Mouse (Mus musculus) liver, embryonic 11.5 days (tissue): ENCODE measurements around the gene Erlin1. TPM values are rescaled to one million over a fixed set of nuclear protein-coding genes. Genes with fewer than 3 reads are reported as not detected.

ENCODE experiments used
- ATAC-seq: fragments of 200-750 bp; cut with Nextera tagmentation; replicated peaks from 2 replicates; pipeline ENCODE4 v1.8.0; 2017; ENCODE audit warnings: moderate number of reproducible peaks, mild to moderate bottlenecking, moderate TSS enrichment, moderate library complexity; ENCODE audit not compliant: low FRiP score
- DNase-seq: peaks from one replicate; pipeline ENCODE4 v3.0.0-alpha.2; 2017; ENCODE audit warnings: low spot score
- H3K27ac ChIP-seq: fragments of 300-500 bp; sonication (generic); 2 replicates; pipeline ENCODE4 v1.5.1; 2014; ENCODE audit warnings: mild to moderate bottlenecking, low read depth, low read length, control low read depth
- H3K27me3 ChIP-seq: fragments of 300-500 bp; sonication (generic); replicated peaks from 2 replicates; pipeline ENCODE4 v1.6.1; 2014; ENCODE audit warnings: low read length, mixed read lengths; ENCODE audit not compliant: control insufficient read depth, insufficient read depth
- H3K36me3 ChIP-seq: fragments of 300-500 bp; sonication (generic); 2 replicates; pipeline ENCODE4 v1.6.1; 2014; ENCODE audit warnings: mild to moderate bottlenecking, low read length, moderate library complexity, mixed read lengths; ENCODE audit not compliant: control insufficient read depth, insufficient read depth
- H3K4me1 ChIP-seq: fragments of 300-500 bp; sonication (generic); replicated peaks from 2 replicates; pipeline ENCODE4 v1.6.1; 2014; ENCODE audit warnings: low read length, mixed read lengths; ENCODE audit not compliant: control insufficient read depth, insufficient read depth
- H3K4me2 ChIP-seq: fragments of 300-500 bp; sonication (generic); 2 replicates; pipeline ENCODE4 v1.6.1; 2014; ENCODE audit warnings: mild to moderate bottlenecking, control low read depth, moderate library complexity
- H3K4me3 ChIP-seq: fragments of 300-500 bp; sonication (generic); 2 replicates; pipeline ENCODE4 v1.5.1; 2014; ENCODE audit warnings: low read depth, low read length, control low read depth
- H3K9ac ChIP-seq: fragments of 300-500 bp; sonication (generic); 2 replicates; pipeline ENCODE4 v1.6.1; 2014; ENCODE audit warnings: low read depth, low read length, control low read depth
- H3K9me3 ChIP-seq: fragments of 300-500 bp; sonication (generic); 2 replicates; pipeline ENCODE4 v1.6.1; 2016; ENCODE audit warnings: low read length, inconsistent platforms, mixed read lengths; ENCODE audit not compliant: control insufficient read depth
- WGBS: fragments of 180-500 bp; shearing (Covaris S2); extraction: QIAGEN DNeasy Blood & Tissue Kit; methylation state at CpG from one replicate; pipeline ENCODE4 v1.1.7; 2014; 5-methylcytosine and 5-hydroxymethylcytosine counted together
- polyA plus RNA-seq: library from polyadenylated mRNA; unstranded; fragments of >200 nt; fragmentation: Nextera tagmentation; extraction: Ambion mirVana; gene quantifications from 2 replicates; pipeline ENCODE4 v1.2.1, GENCODE M21; 2014

The Erlin1 gene
- polyA plus RNA-seq, 1 experiment from 2014 or later = 22.4 TPM

- WGBS = 84% methylated on average over 13 of the region's 13 CpGs
- Histone ChIP-seq H3K9me3 (no peaks in the 10 kb centered on the region), H3K27me3 (no peaks in the 10 kb centered on the region), H3K4me1 (no peaks in the 10 kb centered on the region), H3K36me3 (no peaks in the 10 kb centered on the region), H3K4me2 (no peak overlapping the region), H3K4me3 (no peak overlapping the region), H3K27ac (no peak overlapping the region), H3K9ac (no peak overlapping the region)
- DNase-seq (no peak), ATAC-seq (no peak)
Measured at GRCm38 (mm10) chr19:44024921-44025585, 44.5 kb downstream of the Erlin1 start.

GRCm38 (mm10) chr19:44023066-44023465 is 46.5 kb downstream of the Erlin1 start:
- WGBS = 68% methylated on average over 5 of the region's 5 CpGs
- H3K4me2 ChIP-seq = no peak overlapping the region
- H3K27ac ChIP-seq = no peak overlapping the region
- no peak for DNase-seq
- no peaks in the 10 kb centered on the region for H3K27me3 ChIP-seq
- H3K4me3 ChIP-seq = no peak overlapping the region
- H3K36me3 ChIP-seq = no peaks in the 10 kb centered on the region
- no peak for ATAC-seq
- H3K9me3 ChIP-seq = no peaks in the 10 kb centered on the region
- H3K9ac ChIP-seq = no peak overlapping the region
- H3K4me1 ChIP-seq = no peaks in the 10 kb centered on the region

- Histone ChIP-seq H3K9ac (no peak overlapping the region), H3K27me3 (no peaks in the 10 kb centered on the region), H3K36me3 (no peaks in the 10 kb centered on the region), H3K4me1 (no peaks in the 10 kb centered on the region), H3K4me3 (no peak overlapping the region), H3K9me3 (no peaks in the 10 kb centered on the region), H3K4me2 (no peak overlapping the region), H3K27ac (no peak overlapping the region)
- ATAC-seq = peak; percentile 60; the same call in 1 of the 2 replicates
- WGBS = 80% methylated on average over 4 of the region's 4 CpGs
- no peak for DNase-seq
Measured at GRCm38 (mm10) chr19:44021502-44021901, 48.1 kb downstream of the Erlin1 start.

GRCm38 (mm10) chr19:44019739-44020138 is 49.8 kb downstream of the Erlin1 start:
- Histone ChIP-seq H3K4me2 (peak overlapping the region; percentile 8; the same call in 1 of the 2 replicates), H3K9me3 (no peaks in the 10 kb centered on the region), H3K36me3 (no peaks in the 10 kb centered on the region), H3K27me3 (no peaks in the 10 kb centered on the region), H3K4me3 (no peak overlapping the region), H3K4me1 (no peaks in the 10 kb centered on the region), H3K27ac (no peak overlapping the region), H3K9ac (no peak overlapping the region)
- no peak for DNase-seq
- 59% methylated on average over 7 of the region's 7 CpGs for WGBS
- ATAC-seq = no peak

GRCm38 (mm10) chr19:44013862-44014261 is 55.7 kb downstream of the Erlin1 start:
- no peaks in the 10 kb centered on the region for H3K27me3 ChIP-seq

GRCm38 (mm10) chr19:44008784-44009183 is 60.8 kb downstream of the Erlin1 start:
- Histone ChIP-seq H3K27me3 (no peaks in the 10 kb centered on the region), H3K36me3 (no peaks in the 10 kb centered on the region), H3K9ac (no peak overlapping the region), H3K27ac (no peak overlapping the region), H3K4me3 (no peak overlapping the region), H3K4me1 (no peaks in the 10 kb centered on the region), H3K4me2 (no peak overlapping the region), H3K9me3 (no peaks in the 10 kb centered on the region)
- no peak for DNase-seq
- 63% methylated on average over 15 of the region's 15 CpGs for WGBS
- no peak for ATAC-seq

More at GRCm38 (mm10) chr19:44013862-44014261, 55.7 kb downstream of the Erlin1 start:
- no peaks in the 10 kb centered on the region for H3K9me3 ChIP-seq
- DNase-seq (no peak), ATAC-seq (no peak)
- H3K4me3 ChIP-seq = no peak overlapping the region
- no peaks in the 10 kb centered on the region for H3K36me3 ChIP-seq
- H3K4me2 ChIP-seq = no peak overlapping the region
- no peaks in the 10 kb centered on the region for H3K4me1 ChIP-seq
- 52% methylated on average over 6 of the region's 6 CpGs for WGBS
- H3K9ac ChIP-seq = no peak overlapping the region
- no peak overlapping the region for H3K27ac ChIP-seq

GRCm38 (mm10) chr19:44007186-44007585 is 62.4 kb downstream of the Erlin1 start:
- Histone ChIP-seq H3K27ac (no peak overlapping the region), H3K36me3 (no peaks in the 10 kb centered on the region), H3K4me1 (no peaks in the 10 kb centered on the region), H3K4me3 (no peak overlapping the region), H3K27me3 (no peaks in the 10 kb centered on the region), H3K9ac (no peak overlapping the region), H3K4me2 (no peak overlapping the region), H3K9me3 (no peaks in the 10 kb centered on the region)
- no peak for ATAC-seq
- no peak for DNase-seq
- WGBS = 75% methylated on average over 12 of the region's 12 CpGs

- Histone ChIP-seq H3K4me3 (no peak overlapping the region), H3K9ac (no peak overlapping the region), H3K4me2 (no peak overlapping the region), H3K36me3 (no peaks in the 10 kb centered on the region), H3K27ac (no peak overlapping the region), H3K9me3 (no peaks in the 10 kb centered on the region), H3K4me1 (no peaks in the 10 kb centered on the region), H3K27me3 (no peaks in the 10 kb centered on the region)
- no peak for DNase-seq
- 68% methylated on average over 4 of the region's 4 CpGs for WGBS
- ATAC-seq = no peak
Measured at GRCm38 (mm10) chr19:44005025-44005424, 64.6 kb downstream of the Erlin1 start.

- Histone ChIP-seq H3K9me3 (no peaks in the 10 kb centered on the region), H3K27me3 (no peaks in the 10 kb centered on the region), H3K27ac (no peak overlapping the region), H3K9ac (no peak overlapping the region), H3K4me1 (no peaks in the 10 kb centered on the region), H3K4me3 (no peak overlapping the region), H3K36me3 (no peaks in the 10 kb centered on the region), H3K4me2 (no peak overlapping the region)
- WGBS = 82% methylated on average over 2 of the region's 2 CpGs
- ATAC-seq = no peak
- DNase-seq = no peak
Measured at GRCm38 (mm10) chr19:44004261-44004660, 65.3 kb downstream of the Erlin1 start.
